Mouse (Mus musculus): ENCODE results near the gene Terf2ip. TPM values are rescaled to one million over a fixed set of nuclear protein-coding genes. Genes with fewer than 3 reads are reported as not detected.
A peak's percentile ranks its signal among the peaks of the same experiment; 100 is the strongest.

The Terf2ip gene
- total and polyA plus RNA-seq, 2 experiments from 2014 or later: 11.2 to 14.2 TPM

- ATAC-seq (ENCODE audit: insufficient read depth, low read depth) (no peak), DNase-seq (ENCODE audit: low spot score) (no peak)
- Histone ChIP-seq H3K4me1 (ENCODE audit: control insufficient read depth, insufficient read depth) (no peaks in the 10 kb centered on the region), H3K4me2 (ENCODE audit: low read depth, low read length) (peak overlapping the region; percentile 94), H3K27me3 (ENCODE audit: control insufficient read depth, insufficient read depth, low read length) (no peaks in the 10 kb centered on the region), H3K36me3 (replicated peaks; ENCODE audit: control insufficient read depth, insufficient read depth, low read length) (peaks cover 54% of the 10 kb centered on the region), H3K9ac (replicated peaks; ENCODE audit: low read depth, low read length) (peak overlapping the region; percentile 66; the same call in 1 of the 2 replicates), H3K27ac (ENCODE audit: low read depth) (no peak overlapping the region), H3K4me3 (ENCODE audit: low read depth, low read length) (peak overlapping the region; percentile 80), H3K9me3 (replicated peaks; ENCODE audit: control insufficient read depth, low read length) (no peaks in the 10 kb centered on the region)
- TF ChIP-seq EP300 (IDR thresholded peaks at IDR 0.05; ENCODE audit: low read depth): no peak
- TF ChIP-seq CTCF (IDR thresholded peaks at IDR 0.05; ENCODE audit: low read depth): no peak
- 53% methylated on average over 8 of the region's 8 CpGs for WGBS
Measured at GRCm38 (mm10) chr8:111991278-111991677, 19.9 kb upstream of the Terf2ip start.

- Histone ChIP-seq H3K9me3 (replicated peaks; ENCODE audit: control insufficient read depth, low read length) (no peaks in the 10 kb centered on the region), H3K4me1 (ENCODE audit: control insufficient read depth, insufficient read depth) (no peaks in the 10 kb centered on the region), H3K27me3 (ENCODE audit: control insufficient read depth, insufficient read depth, low read length) (no peaks in the 10 kb centered on the region), H3K27ac (ENCODE audit: low read depth) (no peak within 1 kb of the TSS), H3K4me2 (ENCODE audit: low read depth, low read length) (peak within 1 kb of the TSS; percentile 94), H3K9ac (replicated peaks; ENCODE audit: low read depth, low read length) (peak within 1 kb of the TSS; percentile 66), H3K4me3 (ENCODE audit: low read depth, low read length) (peak within 1 kb of the TSS; percentile 80), H3K36me3 (replicated peaks; ENCODE audit: control insufficient read depth, insufficient read depth, low read length) (peaks cover 58% of the 10 kb centered on the region)
- no peak for TF ChIP-seq EP300 (IDR thresholded peaks at IDR 0.05; ENCODE audit: low read depth)
- peak; percentile 23; the same call in 1 of the 2 replicates for TF ChIP-seq CTCF (IDR thresholded peaks at IDR 0.05; ENCODE audit: low read depth)
- WGBS: 3% methylated on average over 32 of the region's 33 CpGs
- ATAC-seq (ENCODE audit: insufficient read depth, low read depth) (peak; percentile 95), DNase-seq (ENCODE audit: low spot score) (peak; percentile 88)
Measured at GRCm38 (mm10) chr8:111992013-111992702, 19.0 kb upstream of the Terf2ip start, which contains the start of gene Adat1. Gene Adat1, minus strand, starts transcription at chr8:111992302.

GRCm38 (mm10) chr8:111992703-111993039, 18.5 kb upstream of the Terf2ip start:
- Histone ChIP-seq H3K4me3 (ENCODE audit: low read depth, low read length) (no peak overlapping the region), H3K9me3 (replicated peaks; ENCODE audit: control insufficient read depth, low read length) (no peaks in the 10 kb centered on the region), H3K27ac (ENCODE audit: low read depth) (no peak overlapping the region), H3K27me3 (ENCODE audit: control insufficient read depth, insufficient read depth, low read length) (no peaks in the 10 kb centered on the region), H3K9ac (replicated peaks; ENCODE audit: low read depth, low read length) (no peak overlapping the region), H3K4me1 (ENCODE audit: control insufficient read depth, insufficient read depth) (no peaks in the 10 kb centered on the region), H3K36me3 (replicated peaks; ENCODE audit: control insufficient read depth, insufficient read depth, low read length) (peaks cover 62% of the 10 kb centered on the region), H3K4me2 (ENCODE audit: low read depth, low read length) (no peak overlapping the region)
- WGBS: 71% methylated on average over 3 of the region's 3 CpGs
- DNase-seq (ENCODE audit: low spot score) (no peak), ATAC-seq (ENCODE audit: insufficient read depth, low read depth) (no peak)
- no peak for TF ChIP-seq EP300 (IDR thresholded peaks at IDR 0.05; ENCODE audit: low read depth)

GRCm38 (mm10) chr8:112004754-112005153, 6.4 kb upstream of the Terf2ip start:
- Histone ChIP-seq H3K9me3 (replicated peaks; ENCODE audit: control insufficient read depth, low read length) (no peaks in the 10 kb centered on the region), H3K4me2 (ENCODE audit: low read depth, low read length) (no peak overlapping the region), H3K27ac (ENCODE audit: low read depth) (no peak overlapping the region), H3K36me3 (replicated peaks; ENCODE audit: control insufficient read depth, insufficient read depth, low read length) (peaks cover 51% of the 10 kb centered on the region), H3K4me3 (ENCODE audit: low read depth, low read length) (no peak overlapping the region), H3K4me1 (ENCODE audit: control insufficient read depth, insufficient read depth) (no peaks in the 10 kb centered on the region; the same call in 1 of the 2 replicates), H3K9ac (replicated peaks; ENCODE audit: low read depth, low read length) (no peak overlapping the region), H3K27me3 (ENCODE audit: control insufficient read depth, insufficient read depth, low read length) (no peaks in the 10 kb centered on the region)
- TF ChIP-seq EP300 (IDR thresholded peaks at IDR 0.05; ENCODE audit: low read depth): no peak
- TF ChIP-seq CTCF (IDR thresholded peaks at IDR 0.05; ENCODE audit: low read depth): no peak
- DNase-seq (ENCODE audit: low spot score): no peak
- no peak for ATAC-seq (ENCODE audit: insufficient read depth, low read depth)

GRCm38 (mm10) chr8:112005601-112006000, 5.6 kb upstream of the Terf2ip start:
- no peaks in the 10 kb centered on the region for H3K9me3 ChIP-seq (replicated peaks; ENCODE audit: control insufficient read depth, low read length)
- WGBS: 84% methylated on average over 6 of the region's 6 CpGs
- no peaks in the 10 kb centered on the region for H3K27me3 ChIP-seq (ENCODE audit: control insufficient read depth, insufficient read depth, low read length)
- H3K4me2 ChIP-seq (ENCODE audit: low read depth, low read length): no peak overlapping the region
- H3K36me3 ChIP-seq (replicated peaks; ENCODE audit: control insufficient read depth, insufficient read depth, low read length): peaks cover 42% of the 10 kb centered on the region
- H3K27ac ChIP-seq (ENCODE audit: low read depth): no peak overlapping the region
- ATAC-seq (ENCODE audit: insufficient read depth, low read depth) (no peak), DNase-seq (ENCODE audit: low spot score) (no peak)
- peaks cover 6% of the 10 kb centered on the region for H3K4me1 ChIP-seq (ENCODE audit: control insufficient read depth, insufficient read depth)
- no peak overlapping the region for H3K9ac ChIP-seq (replicated peaks; ENCODE audit: low read depth, low read length)
- no peak overlapping the region for H3K4me3 ChIP-seq (ENCODE audit: low read depth, low read length)
- no peak for TF ChIP-seq CTCF (IDR thresholded peaks at IDR 0.05; ENCODE audit: low read depth)
- no peak for TF ChIP-seq EP300 (IDR thresholded peaks at IDR 0.05; ENCODE audit: low read depth)

- no peaks in the 10 kb centered on the region for H3K9me3 ChIP-seq (replicated peaks; ENCODE audit: control insufficient read depth, low read length)
- 86% methylated on average over 2 of the region's 2 CpGs for WGBS
- DNase-seq (ENCODE audit: low spot score) (no peak), ATAC-seq (ENCODE audit: insufficient read depth, low read depth) (no peak)
- no peak for TF ChIP-seq EP300 (IDR thresholded peaks at IDR 0.05; ENCODE audit: low read depth)
- TF ChIP-seq CTCF (IDR thresholded peaks at IDR 0.05; ENCODE audit: low read depth): no peak
- no peak overlapping the region for H3K4me2 ChIP-seq (ENCODE audit: low read depth, low read length)
- H3K4me3 ChIP-seq (ENCODE audit: low read depth, low read length): no peak overlapping the region
- peaks cover 11% of the 10 kb centered on the region for H3K4me1 ChIP-seq (ENCODE audit: control insufficient read depth, insufficient read depth)
- no peaks in the 10 kb centered on the region for H3K27me3 ChIP-seq (ENCODE audit: control insufficient read depth, insufficient read depth, low read length)
- H3K36me3 ChIP-seq (replicated peaks; ENCODE audit: control insufficient read depth, insufficient read depth, low read length): peaks cover 22% of the 10 kb centered on the region
- no peak overlapping the region for H3K9ac ChIP-seq (replicated peaks; ENCODE audit: low read depth, low read length)
- H3K27ac ChIP-seq (ENCODE audit: low read depth): no peak overlapping the region
Measured at GRCm38 (mm10) chr8:112007669-112008068, 3.5 kb upstream of the Terf2ip start.
